Mouse (Mus musculus) myocyte (in vitro differentiated cells): ENCODE measurements at regions not wholly inside any gene's neighbourhood (a gene's known extent, or its start where the extent isn't known, plus 50 kb on each side); places are given as distances from the start of the nearest gene placed in this dataset.
A peak's percentile ranks its signal among the peaks of the same experiment; 100 is the strongest.

ENCODE experiments used
- H3K27me3 ChIP-seq: one replicate; pipeline ENCODE4 v1.6.1; 2011; ENCODE audit not compliant: control insufficient read depth, insufficient read depth, insufficient read length
- H3K36me3 ChIP-seq: one replicate; pipeline ENCODE4 v1.6.1; 2011; ENCODE audit not compliant: control insufficient read depth, insufficient read depth
- H3K4me2 ChIP-seq: one replicate; pipeline ENCODE4 v1.6.1; 2011; ENCODE audit warnings: low read depth, control low read depth
- H3K4me3 ChIP-seq: one replicate; pipeline ENCODE4 v1.5.1; 2011; ENCODE audit warnings: mild to moderate bottlenecking, control low read depth, moderate library complexity
- H3K79me2 ChIP-seq: one replicate; pipeline ENCODE4 v1.6.1; 2011; ENCODE audit not compliant: control insufficient read depth, insufficient read depth
- H3ac ChIP-seq: one replicate; pipeline ENCODE4 v1.6.1; 2011; ENCODE audit not compliant: control insufficient read depth, insufficient read length
- CEBPB ChIP-seq: IDR thresholded peaks from 2 replicates; pipeline ENCODE4 v1.6.1; 2011; ENCODE audit warnings: mild to moderate bottlenecking, moderate library complexity; ENCODE audit not compliant: poor library complexity, insufficient read depth, severe bottlenecking
- E2F4 ChIP-seq: IDR thresholded peaks from one replicate; pipeline ENCODE4 v1.6.1; 2011; ENCODE audit warnings: mild to moderate bottlenecking, control low read depth, moderate library complexity; ENCODE audit not compliant: insufficient read depth
- MAX ChIP-seq: IDR thresholded peaks from one replicate; pipeline ENCODE4 v1.6.1; 2011; ENCODE audit warnings: low read depth, mild to moderate bottlenecking, control low read depth
- MYOD1 ChIP-seq, 3 experiments: IDR thresholded peaks; one replicate each; pipeline ENCODE4 v1.6.1; 2011; ENCODE audit warnings: control low read depth in 2 of 3, low read depth in 2 of 3, mild to moderate bottlenecking in 2 of 3, moderate library complexity in 1 of 3; ENCODE audit not compliant: insufficient read length in 2 of 3, control insufficient read depth in 1 of 3
- MYOG ChIP-seq, 3 experiments: IDR thresholded peaks; one replicate each; pipeline ENCODE4 v1.6.1; 2011; ENCODE audit warnings: control low read depth in 2 of 3, low read depth in 2 of 3, mild to moderate bottlenecking in 2 of 3; ENCODE audit not compliant: insufficient read length in 2 of 3, control insufficient read depth in 1 of 3, insufficient read depth in 1 of 3
- POLR2A ChIP-seq: IDR thresholded peaks from one replicate; pipeline ENCODE4 v1.6.1; 2011; ENCODE audit warnings: low read depth, mild to moderate bottlenecking, control low read depth, moderate library complexity; ENCODE audit not compliant: insufficient read length
- POLR2AphosphoS2 ChIP-seq: IDR thresholded peaks from one replicate; pipeline ENCODE4 v1.6.1; 2011; ENCODE audit warnings: low read depth, control low read depth; ENCODE audit not compliant: insufficient read length
- REST ChIP-seq: IDR thresholded peaks from one replicate; pipeline ENCODE4 v1.6.1; 2011; ENCODE audit warnings: mild to moderate bottlenecking, control low read depth, moderate library complexity; ENCODE audit not compliant: insufficient read depth, insufficient read length
- SRF ChIP-seq: IDR thresholded peaks from one replicate; pipeline ENCODE4 v1.6.1; 2011; ENCODE audit warnings: low read depth; ENCODE audit not compliant: control insufficient read depth, insufficient read length
- TCF12 ChIP-seq: IDR thresholded peaks from one replicate; pipeline ENCODE4 v1.6.1; 2011; ENCODE audit warnings: mild to moderate bottlenecking, control low read depth; ENCODE audit not compliant: poor library complexity, insufficient read depth, severe bottlenecking
- TCF3 ChIP-seq: IDR thresholded peaks from one replicate; pipeline ENCODE4 v1.6.1; 2011; ENCODE audit warnings: low read depth, control low read depth; ENCODE audit not compliant: insufficient read length
- USF1 ChIP-seq: IDR thresholded peaks from one replicate; pipeline ENCODE4 v1.6.1; 2011; ENCODE audit warnings: low read depth, mild to moderate bottlenecking, control low read depth, moderate library complexity

DNA sequence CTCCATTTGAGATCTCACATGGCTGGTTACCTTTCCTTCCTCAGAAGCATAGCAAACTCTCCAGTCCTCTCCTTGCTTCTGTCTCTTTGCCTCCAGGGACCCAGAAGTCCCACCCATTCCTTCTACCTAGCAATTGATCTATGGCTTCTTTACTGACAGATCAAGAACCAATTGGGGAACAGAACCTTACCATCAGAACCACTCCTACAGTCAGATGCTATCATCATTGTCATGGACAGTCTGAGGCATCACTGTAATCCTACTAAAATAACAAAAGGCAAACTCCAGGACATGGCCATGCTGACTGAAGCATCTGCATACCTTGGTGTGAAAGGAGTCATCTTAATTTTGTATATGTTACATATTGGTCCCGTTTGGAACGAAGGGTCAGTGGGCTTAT, 401.9 kb upstream of the Ubash3b start:
- no peaks in the 10 kb centered on the region for H3K27me3 ChIP-seq
- no peaks in the 10 kb centered on the region for H3K36me3 ChIP-seq
- no peak overlapping the region for H3K4me2 ChIP-seq
- H3K79me2 ChIP-seq: no peaks in the 10 kb centered on the region
- H3ac ChIP-seq: no peak overlapping the region
- no peak for TF ChIP-seq USF1
- no peak for TF ChIP-seq E2F4
- no peak for TF ChIP-seq MYOD1 (IDR thresholded peaks at IDR 0.05; ENCODE audit: control insufficient read depth in 1 of 3, insufficient read length in 2 of 3, low read depth in 2 of 3)
- TF ChIP-seq POLR2AphosphoS2: no peak
- TF ChIP-seq SRF: no peak
- H3K4me3 ChIP-seq: no peak overlapping the region

DNA sequence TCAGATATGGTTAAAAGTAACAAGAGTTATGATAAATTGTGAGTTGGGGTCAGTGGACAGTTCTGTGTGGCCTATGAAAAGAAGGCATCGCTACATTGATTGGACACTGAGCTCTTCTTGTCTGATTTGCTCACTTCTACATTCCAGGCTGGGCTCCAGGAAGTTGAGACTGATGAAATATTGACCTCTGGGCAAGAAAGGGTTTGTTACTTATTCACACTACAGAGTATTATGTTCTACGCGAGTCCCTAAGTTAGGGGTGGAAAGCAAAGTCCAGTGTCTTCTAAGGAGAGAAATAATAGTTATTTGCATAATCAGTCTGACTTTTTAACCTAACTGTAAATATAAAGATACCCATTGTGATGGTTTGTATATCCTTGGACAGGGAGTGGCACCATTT, 397.0 kb upstream of the Ubash3b start:
- Histone ChIP-seq H3K4me2 (no peak overlapping the region), H3K36me3 (no peaks in the 10 kb centered on the region), H3K4me3 (no peak overlapping the region), H3ac (no peak overlapping the region), H3K27me3 (no peaks in the 10 kb centered on the region), H3K79me2 (no peaks in the 10 kb centered on the region)
- no peak for TF ChIP-seq TCF3
- TF ChIP-seq CEBPB: no peak
- no peak for TF ChIP-seq POLR2A
- no peak for TF ChIP-seq TCF12
- no peak for TF ChIP-seq E2F4
- TF ChIP-seq MAX: no peak
- TF ChIP-seq USF1: no peak
- TF ChIP-seq POLR2AphosphoS2: no peak
- no peak for TF ChIP-seq MYOD1 (IDR thresholded peaks at IDR 0.05; ENCODE audit: control insufficient read depth in 1 of 3, insufficient read length in 2 of 3, low read depth in 2 of 3)
- TF ChIP-seq MYOG (IDR thresholded peaks at IDR 0.05; ENCODE audit: control insufficient read depth in 1 of 3, insufficient read depth in 1 of 3, insufficient read length in 2 of 3, low read depth in 2 of 3): no peak
- TF ChIP-seq REST: no peak
- TF ChIP-seq SRF: no peak

DNA sequence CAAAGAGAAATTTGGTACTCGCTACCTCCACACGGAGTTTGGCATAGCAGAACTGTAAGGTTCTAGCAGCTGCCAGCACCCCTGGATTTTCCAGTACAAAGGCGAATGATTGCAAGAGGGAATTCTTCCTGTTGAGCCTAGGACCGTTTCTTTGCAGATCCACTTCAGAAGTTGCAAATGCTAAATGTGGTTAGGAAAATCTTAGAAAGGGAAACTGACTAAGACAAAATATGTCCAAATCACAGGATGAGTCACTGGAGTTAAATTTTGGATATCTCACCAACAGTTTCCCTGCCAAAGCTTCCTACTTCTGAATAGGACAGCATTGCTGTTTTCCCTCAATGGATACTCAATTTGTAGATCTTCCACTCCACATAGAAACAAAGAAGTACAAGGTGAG, 395.4 kb upstream of the Ubash3b start:
- H3K79me2 ChIP-seq: no peaks in the 10 kb centered on the region
- H3K36me3 ChIP-seq: no peaks in the 10 kb centered on the region
- no peak overlapping the region for H3K4me3 ChIP-seq
- TF ChIP-seq TCF3: no peak
- no peak for TF ChIP-seq MYOG (IDR thresholded peaks at IDR 0.05; ENCODE audit: control insufficient read depth in 1 of 3, insufficient read depth in 1 of 3, insufficient read length in 2 of 3, low read depth in 2 of 3)
- H3ac ChIP-seq: no peak overlapping the region
- H3K27me3 ChIP-seq: no peaks in the 10 kb centered on the region
- peak overlapping the region; percentile 61 for H3K4me2 ChIP-seq

DNA sequence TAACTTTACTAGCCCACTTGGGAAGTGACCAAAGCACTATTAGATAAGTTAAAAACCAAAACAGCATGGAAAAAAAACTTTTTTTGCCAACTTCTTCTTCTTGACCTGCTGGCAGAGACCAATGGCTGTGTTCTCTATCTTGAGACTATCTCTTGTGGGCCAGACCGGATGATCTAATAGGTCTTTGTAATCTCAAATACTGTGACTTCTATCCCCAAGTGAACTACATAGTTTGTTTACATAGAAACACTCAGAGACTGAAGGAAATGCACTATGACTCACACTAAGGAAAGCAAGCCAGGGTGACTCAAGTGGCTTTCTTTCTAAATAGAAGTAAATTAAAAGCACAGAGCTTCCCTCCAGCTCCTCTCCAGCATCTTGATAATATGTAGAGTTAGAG, 384.3 kb upstream of the Ubash3b start:
- no peak for TF ChIP-seq TCF3
- TF ChIP-seq E2F4: no peak
- no peak for TF ChIP-seq POLR2A
- TF ChIP-seq USF1: no peak
- H3K27me3 ChIP-seq: no peaks in the 10 kb centered on the region
- peak overlapping the region; percentile 56 for H3K4me2 ChIP-seq
- H3K4me3 ChIP-seq: no peak overlapping the region
- no peaks in the 10 kb centered on the region for H3K79me2 ChIP-seq
- H3K36me3 ChIP-seq: no peaks in the 10 kb centered on the region
- H3ac ChIP-seq: no peak overlapping the region

DNA sequence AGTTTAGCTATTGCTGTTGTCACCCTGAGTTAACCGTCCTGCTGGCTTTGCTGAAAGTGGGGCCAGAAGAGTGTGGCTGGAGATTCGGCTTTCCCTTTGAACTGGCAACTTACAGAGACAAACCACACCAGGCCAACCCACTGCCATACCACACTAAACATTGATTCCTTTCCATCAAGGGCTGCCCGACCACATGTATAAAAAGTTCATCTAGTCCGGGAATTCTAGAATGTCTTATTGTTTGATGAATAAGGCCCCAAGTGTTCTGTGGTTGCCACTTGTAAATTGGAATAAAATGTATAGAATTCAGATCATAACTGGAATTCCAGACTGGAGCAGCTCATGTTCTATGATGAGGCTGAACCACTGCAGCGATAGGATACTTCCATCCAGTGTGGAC, 381.0 kb upstream of the Ubash3b start:
- Histone ChIP-seq H3ac (no peak overlapping the region), H3K4me3 (no peak overlapping the region), H3K79me2 (no peaks in the 10 kb centered on the region), H3K27me3 (no peaks in the 10 kb centered on the region), H3K36me3 (no peaks in the 10 kb centered on the region), H3K4me2 (peak overlapping the region; percentile 51)
- TF ChIP-seq REST: no peak
- TF ChIP-seq MYOG (IDR thresholded peaks at IDR 0.05; ENCODE audit: control insufficient read depth in 1 of 3, insufficient read depth in 1 of 3, insufficient read length in 2 of 3, low read depth in 2 of 3): no peak
- no peak for TF ChIP-seq SRF
- no peak for TF ChIP-seq CEBPB
- TF ChIP-seq E2F4: no peak
- no peak for TF ChIP-seq POLR2A
- TF ChIP-seq USF1: no peak
- no peak for TF ChIP-seq MYOD1 (IDR thresholded peaks at IDR 0.05; ENCODE audit: control insufficient read depth in 1 of 3, insufficient read length in 2 of 3, low read depth in 2 of 3)
- no peak for TF ChIP-seq MAX
- no peak for TF ChIP-seq TCF12

DNA sequence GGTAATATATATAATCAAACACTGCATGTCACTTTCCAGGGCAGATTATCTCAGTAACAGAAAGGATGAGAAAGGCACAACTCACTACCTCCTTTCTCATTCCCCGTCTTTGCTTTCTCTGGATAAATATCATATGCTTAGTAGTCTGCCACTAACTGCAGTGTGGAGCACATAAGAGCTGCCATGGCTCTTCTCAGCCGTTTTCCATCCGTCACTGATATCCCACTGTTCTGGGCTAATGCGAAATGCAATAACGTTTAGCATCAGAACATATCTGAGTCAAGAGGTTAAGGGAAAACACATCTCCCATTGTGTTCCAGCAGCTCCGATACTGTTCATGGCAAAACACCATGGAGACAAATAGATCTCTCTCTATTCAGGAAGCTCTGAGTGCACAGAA, 379.8 kb upstream of the Ubash3b start:
- Histone ChIP-seq H3K4me3 (no peak overlapping the region), H3K79me2 (no peaks in the 10 kb centered on the region), H3K4me2 (no peak overlapping the region), H3K36me3 (no peaks in the 10 kb centered on the region), H3ac (no peak overlapping the region), H3K27me3 (no peaks in the 10 kb centered on the region)
- TF ChIP-seq POLR2AphosphoS2 (no peak), REST (no peak), TCF12 (no peak), MYOD1 (IDR thresholded peaks at IDR 0.05; ENCODE audit: control insufficient read depth in 1 of 3, insufficient read length in 2 of 3, low read depth in 2 of 3) (no peak), SRF (no peak), TCF3 (no peak), MAX (no peak)
